Mouse (Mus musculus) intestine, embryonic 16.5 days (tissue): ENCODE results near the gene Sinhcaf. TPM values are rescaled to one million over a fixed set of nuclear protein-coding genes. Genes with fewer than 3 reads are reported as not detected.
A peak's percentile ranks its signal among the peaks of the same experiment; 100 is the strongest.
"Not testable (repeated sequence)": the region's sequence is repeated elsewhere in the genome, so short reads cannot be mapped to it uniquely, and the experiment has no call there.

Source experiments
- ATAC-seq: fragments of 200-750 bp; cut with Nextera tagmentation; 2 replicates; pipeline ENCODE4 v1.8.0; 2017; ENCODE audit warnings: moderate TSS enrichment, moderate library complexity
- H3K27ac ChIP-seq: fragments of 300-500 bp; sonication (generic); 2 replicates; pipeline ENCODE4 v1.5.1; 2014; ENCODE audit warnings: mild to moderate bottlenecking, low read length
- H3K27me3 ChIP-seq: fragments of 300-500 bp; sonication (generic); replicated peaks from 2 replicates; pipeline ENCODE4 v1.6.1; 2014; ENCODE audit warnings: low read length, control low read depth, mixed read lengths; ENCODE audit not compliant: control insufficient read depth, insufficient read depth
- H3K36me3 ChIP-seq: fragments of 300-500 bp; sonication (generic); 2 replicates; pipeline ENCODE4 v1.6.1; 2014; ENCODE audit warnings: low read length, control low read depth; ENCODE audit not compliant: control insufficient read depth, insufficient read depth
- H3K4me1 ChIP-seq: fragments of 300-500 bp; sonication (generic); 2 replicates; pipeline ENCODE4 v1.6.1; 2014; ENCODE audit warnings: low read length, control low read depth, mixed read lengths; ENCODE audit not compliant: control insufficient read depth, insufficient read depth
- H3K4me2 ChIP-seq: fragments of 300-500 bp; sonication (generic); 2 replicates; pipeline ENCODE4 v1.6.1; 2014; ENCODE audit warnings: low read depth, low read length, control low read depth
- H3K4me3 ChIP-seq: fragments of 300-500 bp; sonication (generic); 2 replicates; pipeline ENCODE4 v1.5.1; 2014; ENCODE audit warnings: mild to moderate bottlenecking, low read length
- H3K9ac ChIP-seq: fragments of 300-500 bp; sonication (generic); 2 replicates; pipeline ENCODE4 v1.6.1; 2014; ENCODE audit warnings: low read depth, low read length
- H3K9me3 ChIP-seq: fragments of 300-500 bp; sonication (generic); 2 replicates; pipeline ENCODE4 v1.6.1; 2016; ENCODE audit warnings: low read length, control low read depth; ENCODE audit not compliant: control insufficient read depth
- WGBS: fragments of 180-500 bp; shearing (Covaris S2); extraction: QIAGEN DNeasy Blood & Tissue Kit; methylation state at CpG from one replicate; pipeline ENCODE4 v1.1.7; 2014; 5-methylcytosine and 5-hydroxymethylcytosine counted together
- polyA plus RNA-seq: library from polyadenylated mRNA; unstranded; fragments of >200 nt; fragmentation: Nextera tagmentation; extraction: Ambion mirVana; gene quantifications from 2 replicates; pipeline ENCODE4 v1.2.1, GENCODE M21; 2015

Gene Sinhcaf
- polyA plus RNA-seq, 1 experiment from 2014 or later = 88.5 TPM

DNA sequence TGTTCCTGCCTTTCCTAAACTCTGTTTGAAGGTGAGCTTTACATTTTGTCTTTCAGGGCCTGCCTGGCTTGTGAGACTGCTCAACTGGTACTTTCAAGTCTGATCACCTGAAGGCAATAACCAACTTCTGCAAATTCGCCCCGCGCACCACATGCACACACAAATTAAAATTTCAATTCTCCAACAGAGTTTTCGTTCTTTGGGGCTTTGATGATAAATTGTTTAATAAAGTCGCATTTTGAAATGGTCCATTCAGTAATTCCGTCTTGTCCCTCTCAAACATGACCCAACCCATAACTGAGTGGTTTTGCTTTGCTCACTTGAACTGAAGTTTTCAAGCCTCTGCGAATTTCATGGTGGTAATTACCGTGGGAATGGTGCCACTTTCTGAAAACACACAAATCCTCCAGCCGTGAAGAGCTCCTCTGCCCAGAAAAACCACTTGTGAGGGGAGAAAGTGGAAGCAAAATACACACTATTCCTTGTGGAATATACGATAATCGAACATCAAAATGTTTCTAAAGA, 676 bp upstream of the Sinhcaf start:
- Histone ChIP-seq H3K4me1 (peaks cover 10% of the 10 kb centered on the region), H3K9ac (peak overlapping the region; percentile 52), H3K4me2 (peak overlapping the region; percentile 50), H3K4me3 (peak overlapping the region; percentile 95), H3K9me3 (no peaks in the 10 kb centered on the region), H3K27me3 (no peaks in the 10 kb centered on the region), H3K27ac (peak overlapping the region; percentile 66), H3K36me3 (no peaks in the 10 kb centered on the region)
- ATAC-seq = peak; percentile 10
- 32% methylated on average over 11 of the region's 11 CpGs for WGBS

DNA sequence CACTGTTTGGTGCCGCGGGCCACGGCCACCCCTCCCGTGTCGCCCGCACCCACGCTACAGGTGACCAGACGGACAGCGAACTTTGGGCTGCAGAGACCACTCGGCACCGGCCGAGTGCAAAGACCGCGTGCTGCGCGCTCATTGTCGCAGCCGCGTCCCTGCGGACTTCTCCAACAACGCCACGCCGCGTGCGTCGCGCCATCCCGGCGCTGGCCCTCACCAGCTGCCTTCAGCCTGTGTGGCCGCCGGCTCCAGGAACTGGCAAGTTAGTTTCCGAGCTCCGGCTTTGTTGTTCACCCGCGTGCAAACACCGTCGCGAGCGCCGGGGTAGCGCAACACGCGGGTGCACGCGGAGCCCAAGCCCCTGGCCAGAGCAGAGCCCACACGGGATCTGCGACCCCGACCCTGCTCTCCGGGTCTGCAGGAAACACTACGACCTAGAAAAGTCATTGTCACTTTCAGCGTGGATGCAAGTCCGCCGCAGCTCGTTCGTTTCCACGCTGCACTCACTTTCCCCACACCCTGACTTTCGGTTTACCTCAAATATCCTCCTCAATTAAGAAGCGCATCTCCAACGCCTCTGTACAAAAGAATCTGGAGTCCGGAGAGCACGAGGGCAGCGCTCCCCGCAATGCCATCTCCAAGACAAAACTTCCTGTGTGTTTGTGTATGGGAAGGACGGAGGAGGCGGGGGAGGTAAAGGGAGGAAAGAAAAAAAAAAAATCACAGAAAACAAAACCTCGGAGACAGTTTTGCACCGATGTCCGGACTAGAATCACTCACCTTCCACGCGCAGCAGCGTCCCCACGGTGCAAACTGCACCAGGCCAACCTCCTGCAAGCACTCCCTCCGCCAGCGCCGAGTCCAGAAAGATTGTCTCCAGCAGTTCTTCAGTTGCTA, 508 bp downstream of the Sinhcaf start:
- peak overlapping the region; percentile 96 for H3K27ac ChIP-seq
- peaks cover 13% of the 10 kb centered on the region for H3K4me1 ChIP-seq

DNA sequence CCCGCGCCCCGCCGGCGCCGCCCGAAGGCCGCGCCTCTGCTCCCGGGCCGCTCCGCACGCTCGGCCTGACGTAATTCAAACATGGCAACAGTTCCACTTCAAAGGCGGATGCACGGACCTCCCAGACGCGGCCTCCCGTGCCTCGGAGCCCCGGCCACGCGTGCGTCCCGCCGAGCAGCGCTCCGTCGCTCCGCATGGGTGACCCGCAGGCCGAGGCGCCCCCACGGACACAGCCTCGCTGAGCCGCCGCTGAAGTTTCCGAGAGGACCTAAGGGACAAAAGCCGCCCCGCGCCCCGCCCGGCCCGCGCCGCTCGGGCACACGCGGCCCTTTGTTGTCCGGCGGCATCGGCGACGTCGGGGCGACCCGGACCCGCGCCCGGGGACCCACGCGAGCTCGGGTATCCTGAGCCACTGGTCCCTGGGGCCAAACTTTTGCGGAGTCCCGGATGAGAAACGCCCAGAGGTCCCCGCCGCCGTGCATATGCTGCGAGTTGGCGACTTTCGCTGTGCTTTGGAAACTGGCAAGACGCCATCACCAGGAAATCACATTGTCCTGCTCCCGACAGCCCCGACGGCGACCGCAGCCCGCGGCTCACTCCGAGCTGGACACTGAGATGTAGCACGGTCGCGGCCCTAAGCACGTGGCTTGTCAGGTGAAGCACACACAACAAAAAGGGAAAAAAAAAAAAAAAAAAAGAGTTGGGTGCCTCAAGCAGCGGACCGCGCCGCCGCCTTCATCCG, 1.3 kb downstream of the Sinhcaf start:
- Histone ChIP-seq H3K9ac (peak overlapping the region; percentile 97), H3K4me3 (peak overlapping the region; percentile 95), H3K27me3 (no peaks in the 10 kb centered on the region), H3K4me1 (peaks cover 13% of the 10 kb centered on the region), H3K36me3 (no peaks in the 10 kb centered on the region), H3K9me3 (no peaks in the 10 kb centered on the region), H3K4me2 (peak overlapping the region; percentile 72), H3K27ac (peak overlapping the region; percentile 96)
- under 1% methylated on average over 89 of the region's 92 CpGs for WGBS
- ATAC-seq = peak; percentile 72

More for the DNA sequence above, 508 bp downstream of the Sinhcaf start:
- Histone ChIP-seq H3K9me3 (no peaks in the 10 kb centered on the region), H3K4me2 (peak overlapping the region; percentile 72), H3K9ac (peak overlapping the region; percentile 97), H3K4me3 (peak overlapping the region; percentile 95), H3K36me3 (no peaks in the 10 kb centered on the region), H3K27me3 (no peaks in the 10 kb centered on the region)
- WGBS = under 1% methylated on average over 73 of the region's 75 CpGs
- ATAC-seq = peak; percentile 9

DNA sequence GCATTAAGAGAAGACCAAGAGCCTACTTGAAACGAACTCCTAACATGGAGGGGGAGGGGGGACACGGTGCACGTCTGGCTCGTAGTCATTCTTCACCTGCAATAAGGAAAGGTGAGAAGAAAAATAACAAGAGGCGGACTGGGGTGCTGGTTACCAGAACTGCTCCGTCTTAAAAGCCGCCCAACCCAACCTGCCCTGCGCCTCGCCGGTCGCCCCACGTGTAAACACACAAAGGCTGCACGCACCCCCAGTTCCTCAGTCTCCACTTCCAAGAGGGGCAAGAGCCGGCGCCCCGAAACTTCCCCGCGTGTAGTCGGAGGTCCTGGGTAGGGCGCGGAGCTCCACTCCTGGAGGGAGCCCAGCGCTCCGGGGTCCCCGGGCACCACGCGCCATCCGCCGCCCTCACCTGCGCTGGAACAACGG, 1.9 kb downstream of the Sinhcaf start:
- WGBS = under 1% methylated on average over 30 of the region's 30 CpGs
- Histone ChIP-seq H3K9me3 (no peaks in the 10 kb centered on the region), H3K9ac (peak overlapping the region; percentile 97), H3K4me2 (peak overlapping the region; percentile 72), H3K4me3 (peak overlapping the region; percentile 95), H3K36me3 (no peaks in the 10 kb centered on the region), H3K4me1 (peaks cover 13% of the 10 kb centered on the region), H3K27me3 (no peaks in the 10 kb centered on the region), H3K27ac (peak overlapping the region; percentile 96)
- ATAC-seq = peak; percentile 35

DNA sequence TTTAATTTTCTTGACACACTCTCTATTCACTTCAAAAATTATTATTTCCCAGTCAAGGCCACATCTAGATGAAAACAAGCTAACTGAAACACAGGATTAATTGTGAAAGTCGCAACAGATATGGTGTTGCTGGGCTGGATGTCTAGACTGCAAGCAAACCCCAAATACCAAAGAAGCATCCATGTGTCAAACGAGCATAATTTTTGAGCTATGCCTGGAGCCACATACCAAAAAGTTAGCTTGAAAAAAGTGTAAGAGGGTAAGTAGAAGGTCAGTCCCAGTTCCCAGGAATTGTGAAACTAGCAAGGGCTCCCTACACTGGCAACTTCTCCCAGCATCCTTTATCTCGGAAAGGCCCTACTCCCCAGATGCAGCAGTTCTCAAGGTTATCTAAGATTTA, 2.6 kb downstream of the Sinhcaf start:
- Histone ChIP-seq H3K36me3 (no peaks in the 10 kb centered on the region), H3K4me1 (peaks cover 18% of the 10 kb centered on the region), H3K9me3 (no peaks in the 10 kb centered on the region), H3K4me3 (peak overlapping the region; percentile 95), H3K27me3 (no peaks in the 10 kb centered on the region), H3K9ac (peak overlapping the region; percentile 97), H3K4me2 (peak overlapping the region; percentile 72), H3K27ac (peak overlapping the region; percentile 96)
- no peak for ATAC-seq
- WGBS = 19% methylated on average over 3 of the region's 3 CpGs

DNA sequence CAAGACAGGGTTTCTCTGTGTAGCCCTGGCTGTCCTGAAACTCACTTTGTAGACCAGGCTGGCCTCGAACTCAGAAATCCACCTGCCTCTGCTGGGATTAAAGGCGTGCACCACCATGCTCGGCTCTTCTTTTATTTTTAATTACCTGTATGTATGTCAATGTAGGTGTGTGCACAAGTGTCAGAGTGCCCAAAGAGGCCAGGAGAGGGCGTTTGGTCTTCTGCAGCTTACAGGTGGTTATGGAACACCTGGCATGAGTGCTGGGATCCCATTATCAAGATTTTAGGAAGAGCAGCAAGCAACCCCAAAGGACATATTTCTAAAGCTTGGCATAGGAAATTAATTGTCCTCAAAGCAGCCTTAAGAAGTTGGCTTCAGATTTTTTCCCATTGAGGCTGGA, 3.9 kb downstream of the Sinhcaf start:
- WGBS = 68% methylated on average over 4 of the region's 4 CpGs
- Histone ChIP-seq H3K36me3 (no peaks in the 10 kb centered on the region), H3K27me3 (no peaks in the 10 kb centered on the region), H3K9ac (no peak overlapping the region), H3K27ac (no peak overlapping the region), H3K4me3 (no peak overlapping the region), H3K4me2 (no peak overlapping the region), H3K9me3 (no peaks in the 10 kb centered on the region), H3K4me1 (peaks cover 18% of the 10 kb centered on the region)
- ATAC-seq = no peak

DNA sequence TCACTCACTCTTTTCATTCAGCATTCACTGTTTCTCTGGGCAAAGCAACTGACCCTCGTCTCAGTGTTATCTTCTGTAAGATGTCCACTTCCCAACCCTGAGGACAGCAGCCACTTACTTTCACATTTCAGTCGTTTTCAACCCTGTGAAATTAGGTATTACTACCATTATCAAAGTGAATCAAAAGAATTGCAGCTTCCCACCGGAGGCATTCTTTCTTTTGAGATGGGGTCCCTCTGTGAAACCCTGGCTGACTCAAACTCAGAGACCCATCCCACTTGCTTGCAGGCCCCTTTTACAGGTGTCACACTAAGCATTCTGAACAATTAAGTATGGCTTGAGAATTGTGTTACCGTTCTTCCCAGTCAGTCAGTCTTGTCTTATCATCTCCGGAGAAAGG, 4.4 kb downstream of the Sinhcaf start:
- Histone ChIP-seq H3K27ac (peak overlapping the region; percentile 61; the same call in 1 of the 2 replicates), H3K9me3 (no peaks in the 10 kb centered on the region), H3K4me3 (no peak overlapping the region), H3K9ac (no peak overlapping the region), H3K4me1 (peaks cover 15% of the 10 kb centered on the region), H3K27me3 (no peaks in the 10 kb centered on the region), H3K36me3 (no peaks in the 10 kb centered on the region), H3K4me2 (0 out of 2 replicates have a peak overlapping the region, but pooled peaks have one; percentile 1)
- ATAC-seq = no peak
- WGBS = 57% methylated on average over 5 of the region's 5 CpGs

DNA sequence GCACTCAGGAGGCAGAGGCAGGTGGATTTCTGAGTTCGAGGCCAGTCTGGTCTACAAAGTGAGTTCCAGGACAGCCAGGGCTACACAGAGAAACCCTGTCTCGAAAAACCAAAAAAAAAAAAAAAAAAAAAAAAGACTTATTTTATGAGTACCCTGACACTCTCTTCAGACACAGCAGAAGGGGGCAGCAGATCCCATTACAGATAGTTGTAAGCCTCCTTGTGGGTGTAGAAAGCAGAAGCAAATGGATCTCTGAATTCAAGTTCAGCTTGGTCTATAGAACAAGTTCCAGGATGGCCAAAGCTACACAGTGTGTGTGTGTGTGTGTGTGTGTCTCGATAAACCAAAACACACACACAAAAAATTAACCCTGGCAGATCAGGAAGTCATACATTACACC, 5.9 kb downstream of the Sinhcaf start:
- not testable (repeated sequence) for ATAC-seq, H3K4me3 ChIP-seq, H3K9me3 ChIP-seq, H3K27me3 ChIP-seq, H3K36me3 ChIP-seq, H3K27ac ChIP-seq, H3K4me2 ChIP-seq, H3K9ac ChIP-seq
- 86% methylated on average over 2 of the region's 3 CpGs for WGBS
- peaks cover 25% of the 10 kb centered on the region for H3K4me1 ChIP-seq

DNA sequence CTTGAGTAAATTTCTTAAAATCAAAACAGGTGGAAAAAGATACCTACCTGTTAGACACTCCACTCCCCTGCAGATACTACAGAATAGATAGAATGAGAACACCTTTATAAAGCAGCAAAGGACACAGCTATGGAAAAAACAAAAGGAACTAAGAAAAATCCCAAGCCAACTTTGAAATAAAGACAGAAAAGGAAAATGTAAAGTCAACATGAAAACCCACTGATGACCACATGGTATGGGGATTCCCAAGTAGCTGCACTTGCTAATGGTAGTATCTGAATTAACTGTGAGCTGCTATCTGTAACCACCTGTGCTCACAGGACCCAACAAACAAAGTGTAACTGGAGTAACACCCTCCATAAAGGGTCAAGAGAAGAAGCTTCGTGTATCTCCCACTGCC, 8.6 kb downstream of the Sinhcaf start:
- Histone ChIP-seq H3K27ac (0 out of 2 replicates have a peak overlapping the region, but pooled peaks have one; percentile 40), H3K4me2 (no peak overlapping the region), H3K9ac (no peak overlapping the region), H3K4me3 (no peak overlapping the region), H3K36me3 (no peaks in the 10 kb centered on the region), H3K4me1 (peaks cover 29% of the 10 kb centered on the region), H3K9me3 (no peaks in the 10 kb centered on the region), H3K27me3 (no peaks in the 10 kb centered on the region)
- WGBS = 32% methylated on average over 1 of the region's 1 CpGs
- no peak for ATAC-seq
